Mouse (Mus musculus) thymus, adult 2 months (tissue): ENCODE measurements at regions not wholly inside any gene's neighbourhood (a gene's known extent, or its start where the extent isn't known, plus 50 kb on each side); places are given as distances from the start of the nearest gene placed in this dataset.

Experiments used
- CTCF ChIP-seq: fragments of 200-500 bp; IDR thresholded peaks from 2 replicates; pipeline ENCODE4 v1.5.1; 2012; ENCODE audit warnings: mild to moderate bottlenecking, control low read depth, low read length, moderate library complexity, borderline replicate concordance; ENCODE audit not compliant: control insufficient read depth, poor library complexity, insufficient read depth; ENCODE audit errors: extremely low read depth
- POLR2A ChIP-seq: fragments of 200-500 bp; IDR thresholded peaks from 2 replicates; pipeline ENCODE4 v1.6.1; 2012; ENCODE audit warnings: mild to moderate bottlenecking, low read length, control low read depth, moderate library complexity; ENCODE audit not compliant: control insufficient read depth, poor library complexity, insufficient read depth; ENCODE audit errors: extremely low read depth

GRCm38 (mm10) chr14:18486132-18486800 lies 154.6 kb upstream of the Ube2e1 start:
- no peak for TF ChIP-seq POLR2A
- no peak for TF ChIP-seq CTCF
